Mouse (Mus musculus) lung, postnatal 25 days (tissue): ENCODE data around the gene Tifa.

Experiments
- DNase-seq: peaks from one replicate; pipeline ENCODE4 v3.0.0; 2022; ENCODE audit warnings: low spot score

The Tifa gene

GRCm38 (mm10) chr3:127868046-127868758, 78.6 kb downstream of the Tifa start:
- no peak for DNase-seq

GRCm38 (mm10) chr3:127868880-127869279, 79.3 kb downstream of the Tifa start:
- DNase-seq = no peak

DNA sequence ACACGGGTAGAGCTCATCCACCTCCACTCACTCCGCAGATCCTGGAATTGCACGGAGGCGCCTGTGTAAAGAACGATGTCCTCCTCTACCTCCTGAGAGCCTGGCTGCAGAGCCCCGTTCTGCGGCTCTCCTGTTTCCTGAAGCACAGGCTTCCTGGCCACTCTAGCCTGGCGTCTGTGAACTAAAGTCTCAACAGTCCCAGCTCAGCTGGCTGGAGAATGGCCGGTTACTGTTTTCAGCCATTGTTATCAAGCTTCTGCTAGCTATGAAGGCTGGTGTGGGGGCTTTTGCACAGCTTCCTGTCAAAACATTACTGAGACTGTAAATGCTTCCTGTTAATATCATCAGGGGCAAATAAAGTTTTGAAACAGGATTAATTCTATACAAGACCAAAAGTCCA, 82.0 kb downstream of the Tifa start:
- DNase-seq = no peak

GRCm38 (mm10) chr3:127874254-127874883, 84.8 kb downstream of the Tifa start:
- no peak for DNase-seq

DNA sequence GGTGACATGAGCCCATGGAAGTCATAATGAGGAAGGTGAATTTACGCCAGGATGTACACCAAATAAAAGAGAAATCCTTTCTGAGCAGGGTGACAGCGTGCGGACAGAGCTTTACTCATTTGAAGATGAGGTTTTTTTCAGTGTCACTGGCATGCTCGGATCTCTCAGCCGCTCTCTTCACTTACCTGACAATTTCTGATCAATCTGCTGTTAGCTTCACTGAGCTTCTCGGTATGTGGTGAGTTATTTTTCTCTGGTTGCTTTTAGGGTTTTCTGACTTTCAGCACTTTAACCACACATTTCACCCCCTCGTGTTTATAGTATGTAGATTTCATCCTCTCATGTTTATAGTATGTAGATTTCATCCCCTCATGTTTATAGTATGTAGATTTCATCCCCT, 85.5 kb downstream of the Tifa start:
- no peak for DNase-seq

GRCm38 (mm10) chr3:127875509-127875908, 85.9 kb downstream of the Tifa start:
- no peak for DNase-seq

GRCm38 (mm10) chr3:127879968-127880367, 90.4 kb downstream of the Tifa start:
- DNase-seq = no peak

DNA sequence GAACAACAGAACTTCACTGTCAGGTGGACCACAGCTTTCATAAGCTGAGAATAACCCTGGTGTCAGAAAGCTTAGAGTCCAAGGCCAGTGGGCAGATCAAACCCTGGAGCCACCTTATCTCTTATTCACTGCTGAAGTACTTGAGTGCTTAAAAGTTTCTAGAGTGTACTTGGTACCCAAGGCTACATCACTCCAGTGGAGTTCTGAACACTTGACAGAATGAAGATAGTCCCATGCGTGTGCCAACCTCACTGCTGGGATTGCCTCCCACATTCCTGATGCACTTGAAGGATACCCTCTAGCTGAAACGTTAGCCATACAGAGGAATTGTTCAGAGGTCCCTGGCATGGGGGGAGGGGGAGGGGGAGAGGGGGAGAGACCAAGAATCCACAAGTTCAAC, 92.1 kb downstream of the Tifa start:
- peak; percentile 32 for DNase-seq
